12 mouse cellular contexts compared by ENCODE assay signal in genomic region chr3:97868733-97869132, GRCm38 (mm10). TPM values are rescaled to one million over a fixed set of nuclear protein-coding genes. Genes with fewer than 3 reads are reported as not detected.
DNase-seq lines count a peak whose midpoint lies in the region; ATAC-seq lines count a peak whose summit lies in the region.
"Had no signal": no experiment of that assay in that cellular context is flagged by ENCODE, and none has a peak within 500 bp of the region (broad histone marks: within the 10 kb centered on the region; RNA-seq: fewer than 3 reads in every experiment).

No protein-coding gene starts in this region.

- peaks cover 5% of the 10 kb centered on the region; the same call in 1 of the 2 replicates for H3K4me1 ChIP-seq in forebrain, embryonic 14.5 days (ENCODE audit: control insufficient read depth, insufficient read depth, low read length)
- H3K4me1 ChIP-seq in forebrain, embryonic 16.5 days (replicated peaks; ENCODE audit: control insufficient read depth, insufficient read depth, low read length) = peaks cover 11% of the 10 kb centered on the region
- H3K4me1 ChIP-seq in hindbrain, embryonic 14.5 days (replicated peaks; ENCODE audit: control insufficient read depth, insufficient read depth, low read length) = peaks cover 2% of the 10 kb centered on the region; the same call in 1 of the 2 replicates
- H3K4me1 ChIP-seq in hindbrain, embryonic 12.5 days = peaks cover 10% of the 10 kb centered on the region
- peaks cover 22% of the 10 kb centered on the region for H3K4me1 ChIP-seq in heart, embryonic 15.5 days (replicated peaks)

- H3K9ac ChIP-seq in forebrain, embryonic 14.5 days (ENCODE audit: low read length) = no peak overlapping the region
- no peak overlapping the region for H3K9ac ChIP-seq in forebrain, embryonic 16.5 days (replicated peaks; ENCODE audit: low read depth, low read length)
- no peak overlapping the region for H3K9ac ChIP-seq in hindbrain, embryonic 14.5 days
- H3K9ac ChIP-seq in hindbrain, embryonic 12.5 days = no peak overlapping the region
- H3K9ac ChIP-seq in heart, embryonic 15.5 days = 0 out of 2 replicates have a peak overlapping the region, but pooled peaks have one; percentile 14
- H3K9ac ChIP-seq: liver, embryonic 14.5 days had no signal

- H3K4me3 ChIP-seq in forebrain, embryonic 14.5 days (ENCODE audit: low read depth, low read length) = no peak overlapping the region
- H3K4me3 ChIP-seq in forebrain, embryonic 16.5 days (replicated peaks; ENCODE audit: low read length) = no peak overlapping the region
- H3K4me3 ChIP-seq in hindbrain, embryonic 14.5 days (replicated peaks; ENCODE audit: low read length) = no peak overlapping the region
- H3K4me3 ChIP-seq in hindbrain, embryonic 12.5 days = no peak overlapping the region
- H3K4me3 ChIP-seq in heart, embryonic 15.5 days = no peak overlapping the region

- no peak for ATAC-seq in forebrain, embryonic 14.5 days
- ATAC-seq in forebrain, embryonic 16.5 days = no peak
- ATAC-seq in hindbrain, embryonic 14.5 days (ENCODE audit: low FRiP score) = no peak
- ATAC-seq in hindbrain, embryonic 12.5 days (ENCODE audit: low FRiP score) = no peak
- ATAC-seq in heart, embryonic 15.5 days (replicated peaks; ENCODE audit: insufficient number of reproducible peaks, insufficient read depth, low FRiP score, low read depth) = no peak

- H3K4me2 ChIP-seq in forebrain, embryonic 14.5 days (ENCODE audit: low read length) = peak overlapping the region; percentile 96; the same call in 1 of the 2 replicates
- H3K4me2 ChIP-seq in forebrain, embryonic 16.5 days (ENCODE audit: low read length) = no peak overlapping the region
- peak overlapping the region; percentile 95; the same call in 1 of the 2 replicates for H3K4me2 ChIP-seq in hindbrain, embryonic 14.5 days (replicated peaks)
- H3K4me2 ChIP-seq in hindbrain, embryonic 12.5 days (replicated peaks) = no peak overlapping the region
- peak overlapping the region; percentile 80 for H3K4me2 ChIP-seq in heart, embryonic 15.5 days

- no peak for DNase-seq in forebrain, embryonic 14.5 days (ENCODE audit: low spot score)
- DNase-seq in hindbrain, embryonic 14.5 days (ENCODE audit: low spot score) = no peak
- DNase-seq in ES-CJ7 (ENCODE audit: low read depth, low spot score) = peak; percentile 19
- no peak for DNase-seq in T-cell, adult 2 months (ENCODE audit: low spot score)
- no peak for DNase-seq in thymus, postnatal 14 days

- H3K36me3 ChIP-seq in forebrain, embryonic 14.5 days (ENCODE audit: control insufficient read depth, insufficient read depth, low read length) = no peaks in the 10 kb centered on the region
- no peaks in the 10 kb centered on the region for H3K36me3 ChIP-seq in forebrain, embryonic 16.5 days (ENCODE audit: control insufficient read depth, insufficient read depth)
- no peaks in the 10 kb centered on the region for H3K36me3 ChIP-seq in hindbrain, embryonic 14.5 days (replicated peaks; ENCODE audit: control insufficient read depth, insufficient read depth)
- H3K36me3 ChIP-seq in hindbrain, embryonic 12.5 days = no peaks in the 10 kb centered on the region
- no peaks in the 10 kb centered on the region for H3K36me3 ChIP-seq in heart, embryonic 15.5 days
- H3K36me3 ChIP-seq: hindbrain, embryonic 15.5 days; limb, embryonic 13.5 days; midbrain, embryonic 13.5 days had no signal

- WGBS in forebrain, embryonic 14.5 days = 48% methylated on average over 5 of the region's 5 CpGs
- 51% methylated on average over 5 of the region's 5 CpGs for WGBS in forebrain, embryonic 16.5 days
- 53% methylated on average over 5 of the region's 5 CpGs for WGBS in hindbrain, embryonic 14.5 days
- 51% methylated on average over 5 of the region's 5 CpGs for whole genome bisulfite sequencing in hindbrain, embryonic 12.5 days
- 49% methylated on average over 5 of the region's 5 CpGs for WGBS in heart, embryonic 15.5 days

- no peak overlapping the region for H3K27ac ChIP-seq in forebrain, embryonic 14.5 days (ENCODE audit: low read depth, low read length)
- no peak overlapping the region for H3K27ac ChIP-seq in forebrain, embryonic 16.5 days (ENCODE audit: low read length)
- H3K27ac ChIP-seq in hindbrain, embryonic 14.5 days = no peak overlapping the region
- H3K27ac ChIP-seq in hindbrain, embryonic 12.5 days = no peak overlapping the region
- peak overlapping the region; percentile 96 for H3K27ac ChIP-seq in heart, embryonic 15.5 days
- H3K27ac ChIP-seq: limb, embryonic 13.5 days; liver, embryonic 14.5 days; midbrain, embryonic 13.5 days had no signal

- H3K9me3 ChIP-seq in forebrain, embryonic 14.5 days (replicated peaks; ENCODE audit: control insufficient read depth, low read length) = no peaks in the 10 kb centered on the region
- H3K9me3 ChIP-seq in forebrain, embryonic 16.5 days (ENCODE audit: control insufficient read depth, low read length) = no peaks in the 10 kb centered on the region
- H3K9me3 ChIP-seq in hindbrain, embryonic 14.5 days (ENCODE audit: control insufficient read depth, low read length) = no peaks in the 10 kb centered on the region
- no peaks in the 10 kb centered on the region for H3K9me3 ChIP-seq in hindbrain, embryonic 12.5 days (replicated peaks)
- H3K9me3 ChIP-seq in heart, embryonic 15.5 days (replicated peaks) = no peaks in the 10 kb centered on the region
- H3K9me3 ChIP-seq: hindbrain, embryonic 15.5 days; limb, embryonic 13.5 days; midbrain, embryonic 13.5 days had no signal

- H3K27me3 ChIP-seq in forebrain, embryonic 14.5 days (replicated peaks; ENCODE audit: control insufficient read depth, insufficient read depth, low read length) = 0 out of 2 replicates have a peak, but pooled peaks cover 3% of the 10 kb centered on the region
- H3K27me3 ChIP-seq in forebrain, embryonic 16.5 days (replicated peaks; ENCODE audit: control insufficient read depth, insufficient read depth, low read length) = no peaks in the 10 kb centered on the region
- H3K27me3 ChIP-seq in hindbrain, embryonic 14.5 days (ENCODE audit: control insufficient read depth, insufficient read depth, low read length) = peaks cover 15% of the 10 kb centered on the region
- peaks cover 36% of the 10 kb centered on the region for H3K27me3 ChIP-seq in hindbrain, embryonic 12.5 days
- H3K27me3 ChIP-seq in heart, embryonic 15.5 days = no peaks in the 10 kb centered on the region; the same call in 1 of the 2 replicates

RNA-seq across cellular contexts. Expression of gene Pde4dip, which starts 19.8 kb away (rescaled TPM):
- polyA plus RNA-seq in forebrain, embryonic 14.5 days (2014; fragmentation: Nextera tagmentation; extraction: Ambion mirVana) = 50.6 and 62.8 TPM in 2 replicates
- 82.1 and 83.9 TPM in 2 replicates for polyA plus RNA-seq in forebrain, embryonic 16.5 days (2015; fragmentation: Nextera tagmentation; extraction: Ambion mirVana)
- polyA plus RNA-seq in hindbrain, embryonic 14.5 days (2014; fragmentation: Nextera tagmentation; extraction: Ambion mirVana) = 76.6 and 84.5 TPM in 2 replicates
- 50.7 and 54.9 TPM in 2 replicates for polyA plus RNA-seq in hindbrain, embryonic 12.5 days (2016; fragmentation: Nextera tagmentation; extraction: Ambion mirVana)
- 93.0 and 99.0 TPM in 2 replicates for polyA plus RNA-seq in heart, embryonic 15.5 days (2015; fragmentation: Nextera tagmentation; extraction: Ambion mirVana)

RNA-seq across cellular contexts. Expression of gene Sec22b, which starts 32.3 kb away (rescaled TPM):
- 124 and 130 TPM in 2 replicates for polyA plus RNA-seq in forebrain, embryonic 14.5 days (2014; fragmentation: Nextera tagmentation; extraction: Ambion mirVana)
- polyA plus RNA-seq in forebrain, embryonic 16.5 days (2015; fragmentation: Nextera tagmentation; extraction: Ambion mirVana) = 108 and 110 TPM in 2 replicates
- 110 and 111 TPM in 2 replicates for polyA plus RNA-seq in hindbrain, embryonic 14.5 days (2014; fragmentation: Nextera tagmentation; extraction: Ambion mirVana)
- polyA plus RNA-seq in hindbrain, embryonic 12.5 days (2016; fragmentation: Nextera tagmentation; extraction: Ambion mirVana) = 104 and 114 TPM in 2 replicates
- polyA plus RNA-seq in heart, embryonic 15.5 days (2015; fragmentation: Nextera tagmentation; extraction: Ambion mirVana) = 98.1 and 118 TPM in 2 replicates

Comparison
In these comparisons a context has a peak if more than half of its experiments do, and no peak if none do; other contexts are left out.
1. H3K4me2 ChIP-seq: peak in forebrain, embryonic 14.5 days (single experiment), hindbrain, embryonic 14.5 days (single experiment) and heart, embryonic 15.5 days (single experiment); none in forebrain, embryonic 16.5 days (single experiment) and hindbrain, embryonic 12.5 days (single experiment).